Mouse (Mus musculus) forebrain, embryonic 16.5 days (tissue): ENCODE data around the gene Usp53. TPM values are rescaled to one million over a fixed set of nuclear protein-coding genes. Genes with fewer than 3 reads are reported as not detected.

Source experiments
- ATAC-seq: fragments of 200-750 bp; cut with Nextera tagmentation; 2 replicates; pipeline ENCODE4 v1.8.0; 2017; ENCODE audit warnings: mild to moderate bottlenecking, moderate library complexity
- H3K27ac ChIP-seq: fragments of 300-500 bp; sonication (generic); 2 replicates; pipeline ENCODE4 v1.5.1; 2014; ENCODE audit warnings: low read length, control low read depth
- H3K27me3 ChIP-seq: fragments of 300-500 bp; sonication (generic); replicated peaks from 2 replicates; pipeline ENCODE4 v1.6.1; 2014; ENCODE audit warnings: low read length; ENCODE audit not compliant: control insufficient read depth, insufficient read depth
- H3K36me3 ChIP-seq: fragments of 300-500 bp; sonication (generic); 2 replicates; pipeline ENCODE4 v1.6.1; 2014; ENCODE audit not compliant: control insufficient read depth, insufficient read depth
- H3K4me1 ChIP-seq: fragments of 300-500 bp; sonication (generic); replicated peaks from 2 replicates; pipeline ENCODE4 v1.6.1; 2014; ENCODE audit warnings: low read length; ENCODE audit not compliant: control insufficient read depth, insufficient read depth
- H3K4me2 ChIP-seq: fragments of 300-500 bp; sonication (generic); 2 replicates; pipeline ENCODE4 v1.6.1; 2014; ENCODE audit warnings: mild to moderate bottlenecking, low read length, control low read depth
- H3K4me3 ChIP-seq: fragments of 300-500 bp; sonication (generic); replicated peaks from 2 replicates; pipeline ENCODE4 v1.5.1; 2014; ENCODE audit warnings: mild to moderate bottlenecking, low read length, control low read depth
- H3K9ac ChIP-seq: fragments of 300-500 bp; sonication (generic); replicated peaks from 2 replicates; pipeline ENCODE4 v1.6.1; 2014; ENCODE audit warnings: low read depth, low read length, control low read depth
- H3K9me3 ChIP-seq: fragments of 300-500 bp; sonication (generic); 2 replicates; pipeline ENCODE4 v1.6.1; 2016; ENCODE audit warnings: low read length; ENCODE audit not compliant: control insufficient read depth
- WGBS: fragments of 180-500 bp; shearing (Covaris S2); extraction: QIAGEN DNeasy Blood & Tissue Kit; methylation state at CpG from one replicate; pipeline ENCODE4 v1.1.7; 2014; 5-methylcytosine and 5-hydroxymethylcytosine counted together
- polyA plus RNA-seq: library from polyadenylated mRNA; unstranded; fragments of >200 nt; fragmentation: Nextera tagmentation; extraction: Ambion mirVana; gene quantifications from 2 replicates; pipeline ENCODE4 v1.2.1, GENCODE M21; 2015

Usp53 gene
- polyA plus RNA-seq, 1 experiment from 2014 or later, result 6.4 TPM

- H3K4me3 ChIP-seq, result no peak overlapping the region
- H3K4me1 ChIP-seq, result no peaks in the 10 kb centered on the region
- peaks cover 5% of the 10 kb centered on the region; the same call in 1 of the 2 replicates for H3K9me3 ChIP-seq
- no peak overlapping the region for H3K9ac ChIP-seq
- H3K27ac ChIP-seq, result no peak overlapping the region
- no peaks in the 10 kb centered on the region for H3K27me3 ChIP-seq
- H3K36me3 ChIP-seq, result no peaks in the 10 kb centered on the region
- ATAC-seq, result no peak
- WGBS, result 76% methylated on average over 8 of the region's 8 CpGs
- H3K4me2 ChIP-seq, result no peak overlapping the region
Observed at GRCm38 (mm10) chr3:122998511-122998910, 14.2 kb upstream of the Usp53 start.

- H3K4me3 ChIP-seq, result no peak overlapping the region
Observed at GRCm38 (mm10) chr3:122996968-122997367, 12.7 kb upstream of the Usp53 start.

DNA sequence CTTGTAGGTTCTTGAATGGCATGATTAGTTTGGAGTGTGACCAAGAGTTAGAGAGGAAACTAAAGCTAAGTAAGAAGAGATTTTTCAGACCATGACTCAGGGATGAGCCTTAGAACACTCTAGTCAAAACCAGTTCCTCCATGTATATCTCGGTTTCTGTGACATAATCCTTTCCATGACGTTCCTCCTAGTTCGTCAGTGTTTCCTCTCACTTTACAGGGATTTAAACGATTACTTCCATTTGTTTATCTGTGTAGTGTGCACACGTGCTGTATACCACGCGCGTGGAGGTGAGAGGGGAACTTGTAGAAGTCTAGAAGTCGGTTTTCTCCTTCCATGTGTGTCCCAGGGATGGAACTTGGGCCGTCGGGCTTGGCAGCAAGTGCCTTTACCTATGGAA lies 2.6 kb upstream of the Usp53 start:
- H3K4me2 ChIP-seq, result no peak overlapping the region
- H3K9ac ChIP-seq, result no peak overlapping the region
- H3K27me3 ChIP-seq, result no peaks in the 10 kb centered on the region
- no peak overlapping the region for H3K4me3 ChIP-seq
- no peaks in the 10 kb centered on the region for H3K36me3 ChIP-seq
- no peaks in the 10 kb centered on the region for H3K9me3 ChIP-seq
- H3K4me1 ChIP-seq, result peaks cover 5% of the 10 kb centered on the region; the same call in 1 of the 2 replicates
- ATAC-seq, result no peak
- no peak overlapping the region for H3K27ac ChIP-seq
- 91% methylated on average over 11 of the region's 11 CpGs for WGBS

More at GRCm38 (mm10) chr3:122996968-122997367, 12.7 kb upstream of the Usp53 start:
- no peak overlapping the region for H3K9ac ChIP-seq
- no peak overlapping the region for H3K27ac ChIP-seq
- 90% methylated on average over 1 of the region's 1 CpGs for WGBS
- ATAC-seq, result no peak
- no peaks in the 10 kb centered on the region for H3K4me1 ChIP-seq
- H3K4me2 ChIP-seq, result no peak overlapping the region
- no peaks in the 10 kb centered on the region for H3K27me3 ChIP-seq
- peaks cover 5% of the 10 kb centered on the region; the same call in 1 of the 2 replicates for H3K9me3 ChIP-seq
- H3K36me3 ChIP-seq, result no peaks in the 10 kb centered on the region

DNA sequence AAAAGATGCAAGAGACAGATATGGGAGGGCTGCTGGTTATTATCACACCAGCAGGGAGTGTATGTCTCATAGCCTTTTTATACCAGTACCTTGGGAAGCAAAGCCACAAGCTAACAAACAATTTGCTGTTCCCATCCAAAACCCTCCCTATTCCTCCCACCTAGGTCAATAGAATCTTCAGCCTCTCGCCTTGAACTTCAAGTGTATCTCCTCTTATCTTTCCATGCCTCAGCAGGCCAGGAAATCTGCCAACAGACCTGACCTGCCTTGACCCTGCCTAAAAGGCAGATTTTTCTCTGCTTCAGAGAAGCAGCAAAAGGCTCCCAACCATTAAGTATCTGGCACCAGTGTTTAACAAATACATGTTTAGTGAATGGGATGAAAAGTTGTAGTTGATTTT lies 2.1 kb upstream of the Usp53 start:
- H3K27ac ChIP-seq, result no peak overlapping the region
- 75% methylated on average over 1 of the region's 1 CpGs for WGBS

DNA sequence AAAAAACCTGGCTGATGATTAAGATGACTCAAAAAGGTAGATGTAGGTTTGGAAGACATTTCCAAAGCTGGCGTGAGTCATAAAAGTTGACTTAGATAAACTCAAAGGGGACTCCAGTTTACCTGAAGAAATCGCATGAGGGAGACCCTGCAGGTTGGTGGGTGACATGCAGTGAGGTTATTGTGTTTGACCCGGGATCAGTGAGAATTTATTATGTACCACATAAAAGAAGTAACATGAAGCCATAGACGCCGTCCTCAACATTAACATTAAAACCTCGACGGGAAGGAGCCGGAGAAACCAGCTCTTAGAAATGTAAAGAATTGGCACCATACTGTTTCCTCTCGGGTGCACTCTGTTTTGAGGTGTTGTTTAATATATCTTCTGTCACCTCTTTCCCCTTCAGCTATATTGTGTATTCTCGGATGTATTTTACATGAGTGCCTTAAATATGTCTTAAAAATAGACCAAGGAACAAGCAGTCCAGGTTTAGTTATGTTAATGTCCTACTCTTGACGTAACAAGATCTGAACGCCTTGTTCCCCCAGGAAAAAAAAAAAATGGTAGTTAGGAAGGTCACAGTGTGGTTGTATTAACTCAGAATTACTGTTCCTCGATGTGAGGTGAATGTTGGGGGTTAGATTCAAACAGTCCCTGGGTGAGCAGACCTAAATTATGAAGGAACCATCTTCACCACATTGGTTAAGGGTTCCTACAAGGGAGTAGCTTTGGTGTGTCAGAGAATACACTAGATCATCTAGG lies 1.1 kb upstream of the Usp53 start:
- no peaks in the 10 kb centered on the region for H3K9me3 ChIP-seq
- H3K27me3 ChIP-seq, result no peaks in the 10 kb centered on the region
- H3K36me3 ChIP-seq, result no peaks in the 10 kb centered on the region
- H3K4me2 ChIP-seq, result peak overlapping the region; percentile 66
- peak overlapping the region; percentile 89; the same call in 1 of the 2 replicates for H3K27ac ChIP-seq
- ATAC-seq, result no peak
- H3K4me3 ChIP-seq, result peak overlapping the region; percentile 93
- H3K9ac ChIP-seq, result peak overlapping the region; percentile 85
- H3K4me1 ChIP-seq, result peaks cover 5% of the 10 kb centered on the region; the same call in 1 of the 2 replicates
- 18% methylated on average over 13 of the region's 13 CpGs for WGBS

More for the DNA sequence above, 2.1 kb upstream of the Usp53 start:
- no peak for ATAC-seq
- peaks cover 5% of the 10 kb centered on the region; the same call in 1 of the 2 replicates for H3K4me1 ChIP-seq
- H3K4me3 ChIP-seq, result no peak overlapping the region
- no peak overlapping the region for H3K9ac ChIP-seq
- H3K4me2 ChIP-seq, result no peak overlapping the region
- no peaks in the 10 kb centered on the region for H3K27me3 ChIP-seq
- no peaks in the 10 kb centered on the region for H3K36me3 ChIP-seq
- H3K9me3 ChIP-seq, result no peaks in the 10 kb centered on the region

GRCm38 (mm10) chr3:122983849-122984248 lies 461 bp downstream of the Usp53 start:
- Histone ChIP-seq H3K27me3 (no peaks in the 10 kb centered on the region), H3K4me1 (peaks cover 5% of the 10 kb centered on the region; the same call in 1 of the 2 replicates), H3K4me3 (peak overlapping the region; percentile 93), H3K4me2 (peak overlapping the region; percentile 76), H3K9me3 (no peaks in the 10 kb centered on the region), H3K9ac (peak overlapping the region; percentile 75), H3K27ac (peak overlapping the region; percentile 89), H3K36me3 (no peaks in the 10 kb centered on the region)
- ATAC-seq, result peak; percentile 77
- WGBS, result under 1% methylated on average over 30 of the region's 30 CpGs

DNA sequence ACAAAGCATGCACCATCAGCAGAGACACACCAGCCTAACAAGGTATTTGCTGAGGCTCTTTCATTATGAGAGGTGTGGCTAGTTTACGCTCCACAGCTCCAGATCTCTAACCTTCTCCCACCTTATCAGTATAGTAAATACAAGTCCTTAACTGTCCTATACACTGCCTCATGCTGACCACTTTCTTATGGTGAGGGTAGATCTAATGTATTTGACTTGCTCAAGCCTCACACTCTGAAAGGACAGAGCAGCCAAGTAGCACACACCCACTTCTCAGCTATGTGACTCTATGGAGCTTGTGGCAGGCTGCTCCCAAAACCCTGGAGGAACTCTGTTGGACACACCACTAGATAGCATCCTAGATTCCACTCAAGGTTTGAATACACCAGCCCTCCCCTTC lies 8.3 kb downstream of the Usp53 start:
- Histone ChIP-seq H3K9me3 (no peaks in the 10 kb centered on the region), H3K4me2 (no peak overlapping the region), H3K27me3 (no peaks in the 10 kb centered on the region), H3K4me1 (peaks cover 3% of the 10 kb centered on the region; the same call in 1 of the 2 replicates), H3K4me3 (no peak overlapping the region), H3K27ac (no peak overlapping the region), H3K36me3 (no peaks in the 10 kb centered on the region), H3K9ac (no peak overlapping the region)
- 95% methylated on average over 1 of the region's 1 CpGs for WGBS
- no peak for ATAC-seq

DNA sequence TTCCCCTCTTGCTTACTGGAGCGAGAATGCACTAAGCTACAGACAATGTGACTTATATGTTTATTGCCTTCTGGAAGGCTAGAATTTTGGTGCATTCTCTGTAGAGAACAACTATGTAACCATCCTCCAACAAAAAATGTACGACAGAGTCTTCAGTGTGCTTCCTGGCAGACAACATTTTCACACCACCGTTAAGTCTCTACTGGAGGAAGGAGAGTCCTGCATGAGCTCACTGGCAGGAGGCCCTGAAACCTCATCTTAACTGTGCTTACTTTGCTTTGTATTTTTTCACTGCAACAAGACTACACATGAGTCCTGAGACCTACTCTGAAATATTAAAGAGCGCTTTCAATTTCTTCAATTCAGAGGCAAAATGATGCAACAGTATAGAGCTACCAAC lies 8.9 kb downstream of the Usp53 start:
- H3K4me3 ChIP-seq, result no peak overlapping the region
- no peak for ATAC-seq
- H3K27me3 ChIP-seq, result no peaks in the 10 kb centered on the region
- H3K4me2 ChIP-seq, result no peak overlapping the region
- no peak overlapping the region for H3K9ac ChIP-seq
- H3K27ac ChIP-seq, result no peak overlapping the region
- 66% methylated on average over 4 of the region's 4 CpGs for WGBS
- peaks cover 3% of the 10 kb centered on the region; the same call in 1 of the 2 replicates for H3K4me1 ChIP-seq
- H3K36me3 ChIP-seq, result no peaks in the 10 kb centered on the region
- no peaks in the 10 kb centered on the region for H3K9me3 ChIP-seq

DNA sequence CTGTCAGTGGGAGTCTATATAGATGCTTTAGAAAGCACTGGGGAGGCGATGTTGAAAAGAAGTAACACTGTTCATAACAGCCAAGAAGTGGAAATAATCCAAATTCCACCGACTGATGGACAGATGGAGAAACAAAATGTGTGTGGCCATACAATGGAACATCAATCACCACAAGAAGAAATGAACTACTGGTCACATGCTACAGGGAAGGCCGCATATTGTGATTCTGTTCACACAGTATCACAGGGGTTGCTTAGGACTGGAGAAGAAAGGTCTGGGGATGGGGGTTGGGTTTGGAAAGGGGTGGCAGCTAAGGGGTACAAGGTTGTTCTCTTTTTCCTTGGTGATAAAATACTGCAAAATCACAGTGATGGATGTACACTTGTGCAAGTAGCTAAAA lies 9.5 kb downstream of the Usp53 start:
- Histone ChIP-seq H3K9me3 (no peaks in the 10 kb centered on the region), H3K36me3 (no peaks in the 10 kb centered on the region), H3K9ac (no peak overlapping the region), H3K27me3 (no peaks in the 10 kb centered on the region), H3K4me3 (no peak overlapping the region), H3K27ac (no peak overlapping the region), H3K4me1 (peaks cover 3% of the 10 kb centered on the region; the same call in 1 of the 2 replicates), H3K4me2 (no peak overlapping the region)
- WGBS, result 22% methylated on average over 3 of the region's 3 CpGs
- ATAC-seq, result peak; percentile 69
